Mouse (Mus musculus) limb, embryonic 12.5 days (tissue): ENCODE results near the gene Pcsk6. TPM values are rescaled to one million over a fixed set of nuclear protein-coding genes. Genes with fewer than 3 reads are reported as not detected.
A peak's percentile ranks its signal among the peaks of the same experiment; 100 is the strongest.
"Not testable (repeated sequence)": the region's sequence is repeated elsewhere in the genome, so short reads cannot be mapped to it uniquely, and the experiment has no call there.

Source experiments
- ATAC-seq: fragments of 200-750 bp; cut with Nextera tagmentation; 2 replicates; pipeline ENCODE4 v1.8.0; 2017; ENCODE audit warnings: low read depth, moderate TSS enrichment; ENCODE audit not compliant: insufficient number of reproducible peaks, insufficient read depth, low FRiP score, low TSS enrichment
- H3K27ac ChIP-seq: fragments of 300-500 bp; sonication (generic); 2 replicates; pipeline ENCODE4 v1.5.1; 2016; ENCODE audit warnings: mild to moderate bottlenecking, moderate library complexity
- H3K27me3 ChIP-seq: fragments of 300-500 bp; sonication (generic); 2 replicates; pipeline ENCODE4 v1.6.1; 2016; ENCODE audit warnings: mild to moderate bottlenecking, moderate library complexity
- H3K36me3 ChIP-seq: fragments of 300-500 bp; sonication (generic); 2 replicates; pipeline ENCODE4 v1.6.1; 2016; ENCODE audit warnings: mild to moderate bottlenecking, moderate library complexity
- H3K4me1 ChIP-seq: fragments of 300-500 bp; sonication (generic); replicated peaks from 2 replicates; pipeline ENCODE4 v1.6.1; 2016
- H3K4me2 ChIP-seq: fragments of 300-500 bp; sonication (generic); 2 replicates; pipeline ENCODE4 v1.6.1; 2016; ENCODE audit warnings: mild to moderate bottlenecking, moderate library complexity
- H3K4me3 ChIP-seq: fragments of 300-500 bp; sonication (generic); replicated peaks from 2 replicates; pipeline ENCODE4 v1.5.1; 2016; ENCODE audit warnings: mild to moderate bottlenecking
- H3K9ac ChIP-seq: fragments of 300-500 bp; sonication (generic); replicated peaks from 2 replicates; pipeline ENCODE4 v1.6.1; 2016; ENCODE audit warnings: mild to moderate bottlenecking, moderate library complexity
- H3K9me3 ChIP-seq: fragments of 300-500 bp; sonication (generic); 2 replicates; pipeline ENCODE4 v1.6.1; 2016; ENCODE audit warnings: mild to moderate bottlenecking, moderate library complexity
- whole genome bisulfite sequencing: fragments of 180-500 bp; shearing (Covaris S2); methylation state at CpG from one replicate; pipeline ENCODE4 v1.1.7; 2016; 5-methylcytosine and 5-hydroxymethylcytosine counted together
- polyA plus RNA-seq: library from polyadenylated mRNA; unstranded; fragments of >200 nt; fragmentation: Nextera tagmentation; extraction: Ambion mirVana; gene quantifications from 2 replicates; pipeline ENCODE4 v1.2.1, GENCODE M21; 2016

Pcsk6 gene
- polyA plus RNA-seq, 1 experiment from 2014 or later = 6.1 TPM

- H3K4me3 ChIP-seq = no peak overlapping the region
- H3K27ac ChIP-seq = peak overlapping the region; percentile 66
- H3K4me2 ChIP-seq = peak overlapping the region; percentile 50
- no peak overlapping the region for H3K9ac ChIP-seq
- peaks cover 67% of the 10 kb centered on the region for H3K4me1 ChIP-seq
- peaks cover 25% of the 10 kb centered on the region for H3K27me3 ChIP-seq
- no peak for ATAC-seq
- H3K36me3 ChIP-seq = no peaks in the 10 kb centered on the region
- 34% methylated on average over 11 of the region's 11 CpGs for WGBS
- H3K9me3 ChIP-seq = no peaks in the 10 kb centered on the region
Observed at GRCm38 (mm10) chr7:66038730-66039129, 177.2 kb downstream of the Pcsk6 start.

GRCm38 (mm10) chr7:66040026-66040814, 178.7 kb downstream of the Pcsk6 start:
- H3K4me2 ChIP-seq = peak overlapping the region; percentile 50
- H3K9ac ChIP-seq = no peak overlapping the region
- H3K9me3 ChIP-seq = no peaks in the 10 kb centered on the region
- H3K36me3 ChIP-seq = no peaks in the 10 kb centered on the region
- H3K4me1 ChIP-seq = peaks cover 73% of the 10 kb centered on the region
- 58% methylated on average over 18 of the region's 18 CpGs for WGBS
- no peak for ATAC-seq
- H3K4me3 ChIP-seq = peak overlapping the region; percentile 15
- H3K27me3 ChIP-seq = peaks cover 25% of the 10 kb centered on the region
- peak overlapping the region; percentile 75; the same call in 1 of the 2 replicates for H3K27ac ChIP-seq

DNA sequence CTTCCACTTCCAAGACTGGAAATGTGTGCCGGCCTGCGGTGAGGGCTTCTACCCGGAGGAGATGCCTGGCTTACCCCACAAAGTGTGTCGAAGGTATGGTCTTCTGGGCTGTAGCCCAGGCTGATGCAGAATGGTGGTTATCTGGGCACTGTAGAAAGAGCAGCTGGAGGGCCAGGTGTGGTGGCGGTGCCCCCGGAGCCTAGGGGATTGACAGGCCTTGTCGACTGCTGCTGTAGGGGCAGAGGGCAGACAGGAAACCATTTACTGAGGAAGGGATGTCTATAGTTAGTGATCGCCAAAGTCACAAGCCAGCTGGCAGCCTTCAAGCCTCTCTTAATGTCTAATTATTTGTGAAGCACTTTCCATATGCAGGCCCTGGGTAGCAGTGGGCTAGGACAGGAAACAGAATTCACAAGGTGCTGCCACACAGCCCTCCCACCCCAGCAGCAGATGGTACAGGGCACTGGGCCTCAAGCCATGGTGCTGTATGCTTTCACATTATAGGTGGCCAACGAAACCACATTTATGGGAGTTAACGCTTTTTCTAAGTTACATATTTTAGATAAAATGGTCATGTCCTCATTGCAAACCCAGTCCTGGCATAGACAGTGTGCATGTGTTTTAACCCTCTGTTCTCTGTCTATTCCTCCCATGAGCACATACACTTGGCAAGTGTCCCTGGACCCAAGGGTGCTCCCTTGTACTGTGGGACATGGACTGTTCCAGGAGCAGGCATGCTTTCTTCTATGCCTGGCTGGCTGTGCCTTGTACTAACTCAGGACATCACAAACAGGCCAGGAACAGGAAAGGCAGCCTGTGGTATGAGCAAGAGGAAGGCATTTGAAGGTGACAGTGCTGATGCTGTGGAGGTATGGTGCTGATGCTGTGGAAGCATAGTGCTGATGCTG, 182.3 kb downstream of the Pcsk6 start, which contains the start of gene Gm45213:
Gene Gm45213, plus strand, starts transcription at position 51 of the 908 bp plus-strand sequence.
- H3K4me1 ChIP-seq = peaks cover 78% of the 10 kb centered on the region
- no peak within 1 kb of the TSS for H3K4me2 ChIP-seq
- no peak within 1 kb of the TSS for H3K4me3 ChIP-seq
- no peaks in the 10 kb centered on the region for H3K9me3 ChIP-seq
- H3K9ac ChIP-seq = no peak within 1 kb of the TSS
- H3K27me3 ChIP-seq = peaks cover 10% of the 10 kb centered on the region; the same call in 1 of the 2 replicates
- 58% methylated on average over 10 of the region's 10 CpGs for WGBS
- H3K36me3 ChIP-seq = no peaks in the 10 kb centered on the region
- ATAC-seq = no peak
- no peak within 1 kb of the TSS for H3K27ac ChIP-seq

GRCm38 (mm10) chr7:66044617-66045016, 183.1 kb downstream of the Pcsk6 start:
- peaks cover 11% of the 10 kb centered on the region; the same call in 1 of the 2 replicates for H3K27me3 ChIP-seq
- WGBS = 24% methylated on average over 9 of the region's 9 CpGs
- H3K9me3 ChIP-seq = no peaks in the 10 kb centered on the region
- H3K9ac ChIP-seq = no peak overlapping the region
- H3K4me2 ChIP-seq = no peak overlapping the region
- no peak for ATAC-seq
- no peaks in the 10 kb centered on the region for H3K36me3 ChIP-seq
- H3K4me3 ChIP-seq = no peak overlapping the region
- peaks cover 70% of the 10 kb centered on the region for H3K4me1 ChIP-seq
- H3K27ac ChIP-seq = no peak overlapping the region

DNA sequence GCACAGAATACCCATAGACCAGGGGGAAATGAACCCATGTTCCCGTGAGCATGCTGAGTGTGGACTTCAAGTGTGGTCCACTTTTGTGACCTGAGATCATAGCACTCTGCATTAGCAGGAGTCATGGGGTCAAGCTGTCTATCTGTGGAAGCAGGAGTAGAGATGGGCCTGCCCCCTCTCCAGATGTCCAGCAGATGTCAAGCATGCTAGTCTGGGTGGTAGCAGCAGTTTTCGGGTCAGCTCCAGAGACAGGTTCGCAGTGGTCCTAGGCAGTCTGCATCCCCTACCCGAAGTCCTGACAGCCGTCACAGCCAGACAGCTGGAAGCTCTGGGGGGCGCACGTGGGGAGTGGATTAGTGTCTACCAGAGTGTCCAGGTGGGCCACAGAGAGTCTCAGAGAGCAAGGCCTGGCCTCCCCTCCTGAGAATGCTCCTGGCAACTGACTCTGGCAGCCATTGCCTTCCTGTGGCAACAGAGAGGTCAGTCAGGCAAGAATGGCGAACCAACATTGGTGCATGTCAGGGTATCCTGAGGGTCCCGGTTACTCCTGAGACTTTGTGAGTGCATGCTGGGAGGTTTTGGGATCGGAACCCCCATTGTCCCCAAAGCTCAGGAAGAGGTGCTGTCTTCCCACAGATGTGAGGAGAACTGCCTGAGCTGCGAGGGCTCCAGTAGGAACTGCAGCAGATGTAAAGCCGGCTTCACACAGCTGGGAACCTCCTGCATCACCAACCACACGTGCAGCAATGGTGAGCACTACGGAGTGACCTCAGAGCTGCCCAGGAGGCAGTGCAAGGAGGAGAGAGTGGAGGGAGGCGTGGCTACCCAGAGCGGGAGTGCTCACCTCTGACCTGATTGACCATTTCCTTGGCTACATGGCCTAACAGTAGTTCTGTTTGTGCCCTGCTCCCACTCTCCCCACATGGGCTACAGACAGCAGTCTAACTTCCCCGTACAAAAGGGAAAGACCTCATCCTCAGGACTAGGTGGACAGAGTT, 185.7 kb downstream of the Pcsk6 start:
- Histone ChIP-seq H3K36me3 (no peaks in the 10 kb centered on the region), H3K4me3 (no peak overlapping the region), H3K27me3 (peaks cover 6% of the 10 kb centered on the region; the same call in 1 of the 2 replicates), H3K27ac (0 out of 2 replicates have a peak overlapping the region, but pooled peaks have one; percentile 53), H3K4me2 (no peak overlapping the region), H3K9ac (no peak overlapping the region), H3K4me1 (peaks cover 55% of the 10 kb centered on the region), H3K9me3 (no peaks in the 10 kb centered on the region)
- ATAC-seq = peak; percentile 44; the same call in 1 of the 2 replicates
- WGBS = 28% methylated on average over 17 of the region's 17 CpGs

GRCm38 (mm10) chr7:66047975-66048374, 186.4 kb downstream of the Pcsk6 start:
- no peak overlapping the region for H3K4me2 ChIP-seq
- H3K27me3 ChIP-seq = peaks cover 3% of the 10 kb centered on the region; the same call in 1 of the 2 replicates
- H3K9me3 ChIP-seq = no peaks in the 10 kb centered on the region
- peaks cover 55% of the 10 kb centered on the region for H3K4me1 ChIP-seq
- no peak overlapping the region for H3K9ac ChIP-seq
- 66% methylated on average over 4 of the region's 4 CpGs for WGBS
- no peaks in the 10 kb centered on the region for H3K36me3 ChIP-seq
- no peak overlapping the region for H3K4me3 ChIP-seq
- ATAC-seq = no peak
- H3K27ac ChIP-seq = no peak overlapping the region

DNA sequence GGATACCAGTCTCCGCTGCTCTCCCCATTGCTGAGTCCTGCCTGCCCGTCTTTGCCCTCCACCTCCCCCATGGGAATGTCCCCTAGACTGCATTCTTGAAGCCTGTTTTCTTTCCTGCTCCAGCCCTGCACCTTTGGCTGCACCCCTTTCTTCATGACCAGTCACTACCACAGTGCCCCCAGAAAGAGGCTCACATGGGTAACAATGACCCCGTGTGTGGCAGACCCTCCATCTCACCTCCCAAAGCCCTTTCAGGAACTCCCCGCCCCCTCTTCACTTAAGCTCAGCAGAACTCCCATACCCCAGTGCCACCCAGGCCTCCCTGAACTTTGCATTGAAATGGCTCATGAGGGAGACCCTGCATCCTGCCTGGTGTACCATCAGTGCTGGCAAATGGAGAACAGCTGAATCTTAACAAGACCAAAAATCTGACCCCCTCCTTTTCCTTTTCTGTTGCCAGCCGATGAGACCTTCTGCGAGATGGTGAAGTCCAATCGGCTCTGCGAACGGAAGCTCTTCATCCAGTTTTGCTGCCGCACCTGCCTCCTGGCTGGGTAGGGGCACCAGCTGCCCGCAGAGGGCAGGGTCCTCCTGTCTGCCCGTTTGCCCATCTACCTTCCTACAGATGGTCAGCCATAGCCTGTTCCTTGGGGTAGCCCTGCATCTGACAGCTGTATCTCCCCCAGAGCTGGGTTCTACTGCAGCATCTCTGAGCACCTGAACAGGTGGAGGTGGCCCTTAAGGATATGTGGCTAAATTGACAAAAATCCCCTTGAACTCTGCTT, 187.1 kb downstream of the Pcsk6 start:
- Histone ChIP-seq H3K9ac (no peak overlapping the region), H3K4me3 (no peak overlapping the region), H3K27ac (no peak overlapping the region), H3K36me3 (no peaks in the 10 kb centered on the region), H3K4me1 (peaks cover 50% of the 10 kb centered on the region), H3K4me2 (no peak overlapping the region), H3K9me3 (no peaks in the 10 kb centered on the region), H3K27me3 (peaks cover 2% of the 10 kb centered on the region; the same call in 1 of the 2 replicates)
- 89% methylated on average over 12 of the region's 12 CpGs for WGBS
- no peak for ATAC-seq

GRCm38 (mm10) chr7:66053946-66054483, 192.5 kb downstream of the Pcsk6 start:
- no peak overlapping the region for H3K9ac ChIP-seq
- H3K27me3 ChIP-seq = peaks cover 10% of the 10 kb centered on the region; the same call in 1 of the 2 replicates
- H3K4me3 ChIP-seq = no peak overlapping the region
- no peak overlapping the region for H3K4me2 ChIP-seq
- no peaks in the 10 kb centered on the region for H3K9me3 ChIP-seq
- no peaks in the 10 kb centered on the region for H3K4me1 ChIP-seq
- H3K27ac ChIP-seq = no peak overlapping the region
- no peaks in the 10 kb centered on the region for H3K36me3 ChIP-seq
- no peak for ATAC-seq
- 83% methylated on average over 4 of the region's 4 CpGs for WGBS

GRCm38 (mm10) chr7:66055356-66055755, 193.8 kb downstream of the Pcsk6 start:
- 4% methylated on average over 2 of the region's 2 CpGs for WGBS
- H3K4me3 ChIP-seq, H3K4me2 ChIP-seq, H3K9ac ChIP-seq, H3K27ac ChIP-seq, H3K4me1 ChIP-seq, ATAC-seq, H3K36me3 ChIP-seq, H3K9me3 ChIP-seq: not testable (repeated sequence)
- H3K27me3 ChIP-seq = peaks cover 10% of the 10 kb centered on the region; the same call in 1 of the 2 replicates
